Mouse (Mus musculus) liver, embryonic 15.5 days (tissue): ENCODE results near the gene Gsta1. TPM values are rescaled to one million over a fixed set of nuclear protein-coding genes. Genes with fewer than 3 reads are reported as not detected.
"Not testable (repeated sequence)": the region's sequence is repeated elsewhere in the genome, so short reads cannot be mapped to it uniquely, and the experiment has no call there.

ENCODE experiments used
- ATAC-seq: fragments of 200-750 bp; cut with Nextera tagmentation; 2 replicates; pipeline ENCODE4 v1.8.0; 2017; ENCODE audit warnings: moderate number of reproducible peaks, mild to moderate bottlenecking, moderate library complexity; ENCODE audit not compliant: insufficient read depth
- H3K27ac ChIP-seq: fragments of 300-500 bp; sonication (generic); replicated peaks from 2 replicates; pipeline ENCODE4 v1.5.1; 2015; ENCODE audit warnings: mild to moderate bottlenecking, inconsistent platforms
- H3K27me3 ChIP-seq: fragments of 300-500 bp; sonication (generic); 2 replicates; pipeline ENCODE4 v1.6.1; 2015; ENCODE audit warnings: mild to moderate bottlenecking, inconsistent platforms
- H3K36me3 ChIP-seq: fragments of 300-500 bp; sonication (generic); replicated peaks from 2 replicates; pipeline ENCODE4 v1.6.1; 2015; ENCODE audit warnings: moderate library complexity, mild to moderate bottlenecking, inconsistent platforms
- H3K4me1 ChIP-seq: fragments of 300-500 bp; sonication (generic); replicated peaks from 2 replicates; pipeline ENCODE4 v1.6.1; 2015; ENCODE audit warnings: inconsistent platforms
- H3K4me2 ChIP-seq: fragments of 300-500 bp; sonication (generic); 2 replicates; pipeline ENCODE4 v1.6.1; 2015; ENCODE audit warnings: moderate library complexity, mild to moderate bottlenecking, inconsistent platforms
- H3K4me3 ChIP-seq: fragments of 300-500 bp; sonication (generic); replicated peaks from 2 replicates; pipeline ENCODE4 v1.5.1; 2015; ENCODE audit warnings: mild to moderate bottlenecking, inconsistent platforms
- H3K9ac ChIP-seq: fragments of 300-500 bp; sonication (generic); 2 replicates; pipeline ENCODE4 v1.6.1; 2015; ENCODE audit warnings: moderate library complexity, mild to moderate bottlenecking, inconsistent platforms
- H3K9me3 ChIP-seq: fragments of 300-500 bp; sonication (generic); replicated peaks from 2 replicates; pipeline ENCODE4 v1.6.1; 2016; ENCODE audit warnings: inconsistent platforms
- WGBS: fragments of 180-500 bp; shearing (Covaris S2); methylation state at CpG from one replicate; pipeline ENCODE4 v1.1.7; 2015; ENCODE audit warnings: mixed read lengths; ENCODE audit not compliant: insufficient replicate concordance; 5-methylcytosine and 5-hydroxymethylcytosine counted together
- polyA plus RNA-seq: library from polyadenylated mRNA; unstranded; fragments of >200 nt; fragmentation: Nextera tagmentation; extraction: Ambion mirVana; gene quantifications from 2 replicates; pipeline ENCODE4 v1.2.1, GENCODE M21; 2015

Gsta1 gene
- polyA plus RNA-seq, 1 experiment from 2014 or later, result not detected

DNA sequence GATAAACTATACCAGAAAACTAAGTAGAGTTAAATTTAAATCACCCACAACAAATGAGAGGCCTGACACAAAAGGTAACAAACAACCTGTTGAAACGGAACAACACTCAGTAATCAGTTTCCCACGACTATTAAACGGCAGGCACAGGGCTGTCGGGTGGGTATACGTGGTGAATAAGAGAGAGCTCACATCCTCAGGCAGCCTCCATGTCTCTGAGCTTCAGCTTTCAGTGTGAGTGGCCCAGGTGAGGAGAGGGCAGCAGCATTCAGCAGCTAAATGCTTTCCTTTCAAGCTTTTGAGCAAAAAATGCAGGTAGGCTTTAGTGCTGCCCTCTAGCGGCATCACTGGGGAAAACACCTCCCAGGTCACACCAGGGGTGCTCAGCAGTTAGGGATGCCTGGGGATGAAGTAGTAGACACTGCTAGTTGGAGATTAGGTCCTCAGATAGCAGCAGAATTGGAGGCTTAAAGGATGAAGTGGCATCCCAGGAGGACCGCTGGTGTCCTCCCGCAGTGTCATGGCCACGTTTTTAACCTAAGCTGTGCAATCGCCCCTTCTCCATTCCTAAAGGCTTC lies 2.8 kb downstream of the Gsta1 start:
- H3K4me1 ChIP-seq, H3K36me3 ChIP-seq, ATAC-seq, H3K27ac ChIP-seq, H3K9ac ChIP-seq, H3K4me2 ChIP-seq, H3K27me3 ChIP-seq, H3K4me3 ChIP-seq, H3K9me3 ChIP-seq: not testable (repeated sequence)
- WGBS, result no CpG with 5 or more reads among the region's 10 CpGs

DNA sequence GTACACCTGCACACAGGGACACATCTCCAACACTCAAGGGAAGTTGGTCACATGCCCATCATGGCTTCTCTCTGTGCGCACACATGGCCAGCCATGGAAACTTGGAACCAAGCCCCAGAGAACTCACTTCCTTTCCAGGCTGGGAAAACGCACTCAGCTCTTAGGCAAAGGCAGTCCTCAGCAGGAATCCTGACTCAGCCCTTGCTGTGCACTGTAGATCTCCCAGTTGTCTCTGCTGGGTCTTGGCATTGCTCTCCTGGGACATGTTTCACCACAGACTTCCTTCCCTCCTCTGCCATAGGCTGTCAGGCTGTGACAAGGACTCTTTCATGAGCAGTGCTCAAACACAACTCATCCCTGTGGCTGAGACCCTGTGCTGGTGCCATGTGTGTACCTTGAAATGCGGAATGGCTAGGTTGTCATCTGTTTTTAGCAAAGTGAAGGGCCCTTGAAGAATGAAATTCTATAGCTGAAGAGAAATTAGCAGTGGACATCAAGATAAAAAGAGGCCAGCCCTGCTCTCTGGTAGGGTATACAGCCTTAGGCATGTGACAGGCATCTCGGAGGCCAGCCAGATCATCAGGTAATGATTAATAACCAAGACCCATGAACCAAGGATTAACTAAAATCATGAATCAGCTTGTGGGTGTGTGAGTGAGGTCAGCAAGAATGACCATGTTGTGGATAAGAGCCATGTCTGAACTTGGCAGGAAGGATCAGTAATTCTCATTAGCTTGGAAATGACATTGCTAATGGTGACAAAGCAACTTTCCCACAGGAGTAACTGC lies 25.4 kb downstream of the Gsta1 start:
- H3K4me3 ChIP-seq, H3K36me3 ChIP-seq, H3K9ac ChIP-seq, ATAC-seq, H3K27me3 ChIP-seq, H3K4me2 ChIP-seq, H3K4me1 ChIP-seq, H3K9me3 ChIP-seq, H3K27ac ChIP-seq: not testable (repeated sequence)
- 50% methylated on average over 4 of the region's 4 CpGs for WGBS

DNA sequence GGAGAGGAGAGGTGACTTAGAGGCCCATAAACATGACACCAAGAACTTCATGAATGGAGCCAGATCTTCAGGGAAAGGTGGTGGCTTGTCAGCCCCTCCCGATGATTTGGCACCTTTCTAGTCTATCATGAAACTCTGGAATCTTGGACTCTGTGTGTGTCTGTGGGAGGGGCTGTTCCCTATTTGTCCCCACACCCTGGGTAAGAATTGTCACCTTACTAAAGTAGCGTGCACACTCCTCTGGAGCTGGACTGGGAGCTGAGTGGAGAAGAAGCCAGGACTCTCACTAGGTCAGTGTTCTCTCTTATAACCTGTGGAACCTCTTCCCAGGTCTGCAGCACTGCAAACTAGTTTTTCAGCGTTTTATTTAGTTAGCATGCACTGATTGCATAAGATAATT lies 26.5 kb downstream of the Gsta1 start, which contains the start of gene Gm3776:
Gene Gm3776, plus strand, starts transcription at position 216 of the 400 bp plus-strand sequence.
- not testable (repeated sequence) for H3K27ac ChIP-seq, H3K9me3 ChIP-seq, H3K36me3 ChIP-seq, H3K9ac ChIP-seq, H3K4me3 ChIP-seq, H3K4me1 ChIP-seq, H3K4me2 ChIP-seq, ATAC-seq, H3K27me3 ChIP-seq
- WGBS, result 60% methylated on average over 2 of the region's 3 CpGs

DNA sequence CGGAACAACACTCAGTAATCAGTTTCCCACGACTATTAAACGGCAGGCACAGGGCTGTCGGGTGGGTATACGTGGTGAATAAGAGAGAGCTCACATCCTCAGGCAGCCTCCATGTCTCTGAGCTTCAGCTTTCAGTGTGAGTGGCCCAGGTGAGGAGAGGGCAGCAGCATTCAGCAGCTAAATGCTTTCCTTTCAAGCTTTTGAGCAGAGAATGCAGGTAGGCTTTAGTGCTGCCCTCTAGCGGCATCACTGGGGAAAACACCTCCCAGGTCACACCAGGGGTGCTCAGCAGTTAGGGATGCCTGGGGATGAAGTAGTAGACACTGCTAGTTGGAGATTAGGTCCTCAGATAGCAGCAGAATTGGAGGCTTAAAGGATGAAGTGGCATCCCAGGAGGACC lies 29.2 kb downstream of the Gsta1 start:
- not testable (repeated sequence) for H3K27me3 ChIP-seq, H3K4me1 ChIP-seq, H3K36me3 ChIP-seq, H3K4me3 ChIP-seq, H3K9me3 ChIP-seq, ATAC-seq, H3K27ac ChIP-seq, H3K4me2 ChIP-seq, H3K9ac ChIP-seq
- WGBS, result 0% methylated on average over 1 of the region's 6 CpGs

DNA sequence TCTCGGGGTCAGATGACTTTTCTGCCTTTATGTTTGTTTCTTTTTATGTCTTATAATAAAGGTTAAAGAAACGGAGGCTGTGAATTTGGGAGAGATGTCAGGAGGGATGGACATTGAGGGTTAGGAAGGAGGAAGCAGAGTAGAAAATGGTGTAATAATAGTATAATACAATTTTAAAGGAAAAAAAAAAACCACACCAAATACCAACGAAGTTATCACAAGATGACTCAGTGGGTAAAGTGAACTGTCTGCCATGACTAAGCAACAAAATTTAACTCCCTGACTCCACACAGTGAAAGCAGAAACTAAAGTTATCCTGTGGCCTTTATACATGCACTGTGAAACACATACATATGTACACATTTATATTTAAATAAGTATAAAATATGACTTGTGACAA lies 40.5 kb downstream of the Gsta1 start:
- ATAC-seq, result not testable (repeated sequence)

GRCm38 (mm10) chr9:78282002-78282711 lies 51.7 kb downstream of the Gsta1 start:
- H3K4me1 ChIP-seq, H3K9ac ChIP-seq, H3K27ac ChIP-seq, ATAC-seq, H3K36me3 ChIP-seq, H3K4me2 ChIP-seq, H3K9me3 ChIP-seq, H3K4me3 ChIP-seq, H3K27me3 ChIP-seq: not testable (repeated sequence)
- WGBS, result 65% methylated on average over 4 of the region's 4 CpGs

More for the DNA sequence above, 40.5 kb downstream of the Gsta1 start:
- not testable (repeated sequence) for H3K4me2 ChIP-seq, H3K27ac ChIP-seq, H3K9ac ChIP-seq, H3K4me3 ChIP-seq, H3K9me3 ChIP-seq, H3K27me3 ChIP-seq, H3K36me3 ChIP-seq, H3K4me1 ChIP-seq
- 41% methylated on average over 3 of the region's 3 CpGs for WGBS

DNA sequence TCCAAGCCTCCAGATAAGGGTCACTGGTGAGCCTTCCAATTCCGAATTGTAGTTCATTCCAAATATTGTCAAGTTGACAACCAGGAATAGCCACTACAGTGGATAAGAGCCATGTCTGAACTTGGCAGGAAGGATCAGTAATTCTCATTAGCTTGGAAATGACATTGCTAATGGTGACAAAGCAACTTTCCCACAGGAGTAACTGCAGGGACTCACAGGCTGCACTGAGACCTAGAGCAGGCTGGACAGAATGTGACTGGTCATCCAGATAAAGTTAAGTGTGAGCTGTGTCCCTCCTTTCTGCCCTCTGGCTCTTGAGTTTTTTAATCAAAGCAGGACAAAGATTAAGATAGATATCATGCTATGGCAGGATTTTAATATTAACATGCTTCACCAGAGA lies 58.6 kb downstream of the Gsta1 start:
- not testable (repeated sequence) for H3K4me2 ChIP-seq, H3K27ac ChIP-seq, H3K4me3 ChIP-seq, H3K27me3 ChIP-seq, H3K36me3 ChIP-seq, H3K4me1 ChIP-seq, H3K9ac ChIP-seq, H3K9me3 ChIP-seq, ATAC-seq
- 36% methylated on average over 1 of the region's 1 CpGs for WGBS

- H3K4me2 ChIP-seq, H3K9ac ChIP-seq, H3K4me3 ChIP-seq, ATAC-seq, H3K4me1 ChIP-seq, H3K9me3 ChIP-seq, H3K27ac ChIP-seq, H3K27me3 ChIP-seq, H3K36me3 ChIP-seq: not testable (repeated sequence)
- 61% methylated on average over 3 of the region's 3 CpGs for WGBS
These were observed 59.3 kb downstream of the Gsta1 start, which contains the start of gene Gm10639 for GRCm38 (mm10) chr9:78289723-78290122. Gm10639 (plus strand) TSS chr9:78289923.

Other genes starting within 250 kb of the Gsta1 start
- not detected in 2 replicates for gene Gcm1, start 178.7 kb upstream of the Gsta1 start, polyA plus RNA-seq
- gene Fbxo9, start 121.6 kb upstream of the Gsta1 start, polyA plus RNA-seq, result 74.2 and 81.2 TPM in 2 replicates
- 4.6 TPM in 2 replicates for gene Ick, start 121.5 kb upstream of the Gsta1 start, polyA plus RNA-seq
- 36.2 and 38.3 TPM in 2 replicates for gene Gsta4, start 47.9 kb upstream of the Gsta1 start, polyA plus RNA-seq
- 0.26 and 0.36 TPM in 2 replicates for gene Gm3776, start 26.5 kb downstream of the Gsta1 start, polyA plus RNA-seq
- gene Gm10639, start 59.3 kb downstream of the Gsta1 start, polyA plus RNA-seq, result not detected in 2 replicates
- gene Omt2a, start 84.1 kb downstream of the Gsta1 start, polyA plus RNA-seq, result not detected in 2 replicates
- gene Omt2b, start 96.9 kb downstream of the Gsta1 start, polyA plus RNA-seq, result not detected in 2 replicates
- 0.23 and 0.51 TPM in 2 replicates for gene Gsta2, start 125.1 kb downstream of the Gsta1 start, polyA plus RNA-seq
- gene Dppa5a, start 137.5 kb downstream of the Gsta1 start, polyA plus RNA-seq, result not detected in 2 replicates
- gene Ooep, start 148.1 kb downstream of the Gsta1 start, polyA plus RNA-seq, result 0.03 and 0.08 TPM in 2 replicates
- not detected in 2 replicates for gene Ddx43, start 165.1 kb downstream of the Gsta1 start, polyA plus RNA-seq
- 0.82 and 0.98 TPM in 2 replicates for gene Cgas, start 212.6 kb downstream of the Gsta1 start, polyA plus RNA-seq
- gene Mto1, start 217.6 kb downstream of the Gsta1 start, polyA plus RNA-seq, result 19.6 and 19.8 TPM in 2 replicates
- gene Gm17324, start 218.1 kb downstream of the Gsta1 start, polyA plus RNA-seq, result 0.45 and 0.68 TPM in 2 replicates